Mouse (Mus musculus) limb, embryonic 12.5 days (tissue): ENCODE measurements around the gene Ly6g6e. TPM values are rescaled to one million over a fixed set of nuclear protein-coding genes. Genes with fewer than 3 reads are reported as not detected.
A peak's percentile ranks its signal among the peaks of the same experiment; 100 is the strongest.

ENCODE experiments used
- ATAC-seq: fragments of 200-750 bp; cut with Nextera tagmentation; 2 replicates; pipeline ENCODE4 v1.8.0; 2017; ENCODE audit warnings: low read depth, moderate TSS enrichment; ENCODE audit not compliant: insufficient number of reproducible peaks, insufficient read depth, low FRiP score, low TSS enrichment
- H3K27ac ChIP-seq: fragments of 300-500 bp; sonication (generic); 2 replicates; pipeline ENCODE4 v1.5.1; 2016; ENCODE audit warnings: mild to moderate bottlenecking, moderate library complexity
- H3K27me3 ChIP-seq: fragments of 300-500 bp; sonication (generic); 2 replicates; pipeline ENCODE4 v1.6.1; 2016; ENCODE audit warnings: mild to moderate bottlenecking, moderate library complexity
- H3K36me3 ChIP-seq: fragments of 300-500 bp; sonication (generic); 2 replicates; pipeline ENCODE4 v1.6.1; 2016; ENCODE audit warnings: mild to moderate bottlenecking, moderate library complexity
- H3K4me1 ChIP-seq: fragments of 300-500 bp; sonication (generic); replicated peaks from 2 replicates; pipeline ENCODE4 v1.6.1; 2016
- H3K4me2 ChIP-seq: fragments of 300-500 bp; sonication (generic); 2 replicates; pipeline ENCODE4 v1.6.1; 2016; ENCODE audit warnings: mild to moderate bottlenecking, moderate library complexity
- H3K4me3 ChIP-seq: fragments of 300-500 bp; sonication (generic); replicated peaks from 2 replicates; pipeline ENCODE4 v1.5.1; 2016; ENCODE audit warnings: mild to moderate bottlenecking
- H3K9ac ChIP-seq: fragments of 300-500 bp; sonication (generic); replicated peaks from 2 replicates; pipeline ENCODE4 v1.6.1; 2016; ENCODE audit warnings: mild to moderate bottlenecking, moderate library complexity
- H3K9me3 ChIP-seq: fragments of 300-500 bp; sonication (generic); 2 replicates; pipeline ENCODE4 v1.6.1; 2016; ENCODE audit warnings: mild to moderate bottlenecking, moderate library complexity
- WGBS: fragments of 180-500 bp; shearing (Covaris S2); methylation state at CpG from one replicate; pipeline ENCODE4 v1.1.7; 2016; 5-methylcytosine and 5-hydroxymethylcytosine counted together
- polyA plus RNA-seq: library from polyadenylated mRNA; unstranded; fragments of >200 nt; fragmentation: Nextera tagmentation; extraction: Ambion mirVana; gene quantifications from 2 replicates; pipeline ENCODE4 v1.2.1, GENCODE M21; 2016

Gene Ly6g6e
- polyA plus RNA-seq, 1 experiment from 2014 or later = 2.5 TPM

GRCm38 (mm10) chr17:35064378-35064877, 12.3 kb upstream of the Ly6g6e start:
- 29% methylated on average over 10 of the region's 10 CpGs for WGBS
- no peak for ATAC-seq
- Histone ChIP-seq H3K4me3 (peak overlapping the region; percentile 38), H3K9me3 (no peaks in the 10 kb centered on the region), H3K27ac (no peak overlapping the region; the same call in 1 of the 2 replicates), H3K4me2 (peak overlapping the region; percentile 66), H3K36me3 (peaks cover 36% of the 10 kb centered on the region), H3K4me1 (peaks cover 32% of the 10 kb centered on the region), H3K9ac (no peak overlapping the region), H3K27me3 (peaks cover 64% of the 10 kb centered on the region)

DNA sequence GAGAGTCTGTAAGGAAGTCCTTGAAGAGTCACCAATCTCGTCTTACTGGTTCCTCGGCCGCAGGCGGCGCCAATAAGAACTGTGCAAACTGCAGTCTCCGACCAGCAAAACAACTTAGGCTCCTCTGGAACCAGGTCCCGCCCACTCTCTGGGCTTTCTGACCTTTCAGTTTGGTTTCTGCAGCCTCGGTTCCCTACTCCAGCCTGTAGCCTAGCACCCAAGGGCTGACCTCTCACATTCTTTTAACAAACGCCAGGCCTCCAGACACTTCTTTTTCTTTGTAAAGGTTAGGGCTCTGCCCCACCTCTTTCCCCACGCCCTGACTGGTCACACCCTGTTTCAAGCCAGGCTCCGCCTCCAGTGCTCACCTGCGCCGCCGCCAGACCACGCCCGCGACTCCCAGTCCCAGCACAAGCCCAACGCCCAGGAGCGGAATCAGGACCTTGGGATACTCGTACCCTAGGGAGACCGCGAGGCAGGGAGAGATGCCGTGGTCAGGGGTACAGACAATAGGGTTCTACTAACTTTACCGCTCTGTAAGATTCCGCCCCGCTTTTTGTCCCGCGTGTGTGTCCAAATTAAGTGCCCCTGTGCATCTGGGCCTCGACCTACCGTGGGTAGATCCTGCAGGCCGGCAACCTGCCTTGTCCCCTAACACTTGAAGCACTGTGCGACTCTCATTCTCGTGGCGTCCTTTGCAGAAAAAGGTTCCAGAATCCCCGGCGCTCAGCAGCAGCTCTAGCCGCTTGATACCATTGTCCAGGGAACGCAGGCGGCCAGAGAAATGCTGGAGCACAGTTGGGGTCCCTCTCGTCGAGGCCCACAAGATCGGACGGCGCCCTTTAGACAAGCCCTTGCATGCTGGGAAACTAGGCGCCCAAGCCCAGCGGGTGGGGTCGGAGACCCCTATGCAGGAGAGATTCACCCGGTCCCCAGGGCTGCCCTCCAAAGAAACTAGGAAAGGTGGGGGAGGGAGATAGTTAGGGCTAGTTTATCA, 11.5 kb upstream of the Ly6g6e start, which contains the start of gene Ly6g6c:
Gene Ly6g6c (plus strand): TSS at position 438 of the 997 bp plus-strand sequence.
- Histone ChIP-seq H3K27me3 (peaks cover 64% of the 10 kb centered on the region), H3K9me3 (no peaks in the 10 kb centered on the region), H3K27ac (peak within 1 kb of the TSS; percentile 47), H3K9ac (peak within 1 kb of the TSS; percentile 47), H3K4me1 (peaks cover 28% of the 10 kb centered on the region), H3K4me3 (peak within 1 kb of the TSS; percentile 38), H3K4me2 (peak within 1 kb of the TSS; percentile 66), H3K36me3 (peaks cover 34% of the 10 kb centered on the region)
- WGBS = 2% methylated on average over 48 of the region's 48 CpGs
- ATAC-seq = peak; percentile 21; the same call in 1 of the 2 replicates

DNA sequence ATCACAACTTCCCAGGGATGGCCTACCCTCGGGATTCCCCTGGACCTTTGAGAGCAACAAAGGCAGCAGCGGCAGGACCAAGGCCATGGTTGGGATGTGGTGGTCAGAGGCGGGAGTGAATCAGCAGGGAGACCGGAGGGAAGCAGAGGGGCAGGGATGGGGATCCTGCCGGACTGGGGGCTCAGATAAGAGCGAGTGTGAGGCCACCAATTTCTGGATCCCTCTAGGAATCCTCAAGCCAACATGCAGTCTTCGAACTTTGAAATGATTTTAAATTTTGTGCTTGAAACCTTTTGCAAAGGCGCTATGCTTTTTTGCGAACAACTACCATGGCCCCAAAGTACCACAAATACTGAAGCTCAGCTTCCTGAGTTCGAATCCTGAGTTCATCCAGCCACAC, 10.6 kb upstream of the Ly6g6e start, which contains the start of gene Mpig6b:
Gene Mpig6b (minus strand): TSS at position 101 of the 400 bp plus-strand sequence.
- H3K9me3 ChIP-seq = no peaks in the 10 kb centered on the region
- H3K4me2 ChIP-seq = peak within 1 kb of the TSS; percentile 66
- H3K4me3 ChIP-seq = peak within 1 kb of the TSS; percentile 38
- peak within 1 kb of the TSS; percentile 47; the same call in 1 of the 2 replicates for H3K27ac ChIP-seq
- no peak for ATAC-seq
- peak within 1 kb of the TSS; percentile 47 for H3K9ac ChIP-seq
- H3K27me3 ChIP-seq = peaks cover 64% of the 10 kb centered on the region
- 44% methylated on average over 10 of the region's 10 CpGs for WGBS
- peaks cover 26% of the 10 kb centered on the region for H3K36me3 ChIP-seq
- H3K4me1 ChIP-seq = peaks cover 19% of the 10 kb centered on the region

DNA sequence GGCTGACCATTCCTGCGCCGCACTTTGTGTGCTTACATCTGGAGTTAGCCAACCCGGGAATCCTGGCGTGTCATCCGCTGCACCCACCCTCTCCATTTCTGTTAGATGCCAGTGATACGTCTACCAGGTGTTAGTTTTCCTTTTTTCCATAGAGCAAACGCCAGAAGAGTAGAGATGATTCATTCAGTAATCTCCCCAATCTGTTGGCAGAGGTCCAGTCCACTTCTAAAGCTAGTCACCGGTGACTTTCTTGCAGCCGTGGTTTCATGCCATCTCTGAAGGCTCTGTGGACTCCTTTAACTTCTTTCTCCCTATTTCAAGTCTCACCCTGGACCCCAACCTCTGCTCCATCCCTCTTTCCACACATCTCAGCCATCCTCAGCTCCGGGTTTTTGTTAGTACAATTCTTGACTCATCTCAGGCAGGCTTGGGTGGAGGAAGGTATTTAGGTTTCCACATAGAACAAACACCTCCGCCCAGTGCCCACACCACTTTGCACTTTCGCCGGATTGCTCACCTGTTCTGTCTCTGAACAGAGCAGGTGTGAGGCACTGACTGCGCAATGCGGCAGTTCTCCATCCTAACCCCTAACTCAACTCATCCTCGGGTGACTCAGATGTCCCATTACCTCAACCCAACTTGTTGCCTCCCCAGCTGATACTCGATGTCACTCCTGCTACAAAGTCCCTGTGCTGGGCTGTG, 8.3 kb upstream of the Ly6g6e start:
- H3K9me3 ChIP-seq = no peaks in the 10 kb centered on the region
- no peak for ATAC-seq
- H3K9ac ChIP-seq = no peak overlapping the region
- peaks cover 4% of the 10 kb centered on the region; the same call in 1 of the 2 replicates for H3K36me3 ChIP-seq
- H3K4me2 ChIP-seq = no peak overlapping the region
- H3K4me3 ChIP-seq = no peak overlapping the region
- H3K4me1 ChIP-seq = peaks cover 15% of the 10 kb centered on the region
- WGBS = 84% methylated on average over 17 of the region's 17 CpGs
- peaks cover 60% of the 10 kb centered on the region for H3K27me3 ChIP-seq
- H3K27ac ChIP-seq = no peak overlapping the region

- H3K4me2 ChIP-seq = no peak overlapping the region
- peaks cover 9% of the 10 kb centered on the region for H3K4me1 ChIP-seq
- H3K27ac ChIP-seq = no peak overlapping the region
- 58% methylated on average over 6 of the region's 6 CpGs for WGBS
- peaks cover 37% of the 10 kb centered on the region for H3K27me3 ChIP-seq
- ATAC-seq = no peak
- H3K9ac ChIP-seq = no peak overlapping the region
- no peaks in the 10 kb centered on the region for H3K9me3 ChIP-seq
- H3K36me3 ChIP-seq = no peaks in the 10 kb centered on the region
- no peak overlapping the region for H3K4me3 ChIP-seq
Observed at GRCm38 (mm10) chr17:35070556-35071229, 6.0 kb upstream of the Ly6g6e start.

DNA sequence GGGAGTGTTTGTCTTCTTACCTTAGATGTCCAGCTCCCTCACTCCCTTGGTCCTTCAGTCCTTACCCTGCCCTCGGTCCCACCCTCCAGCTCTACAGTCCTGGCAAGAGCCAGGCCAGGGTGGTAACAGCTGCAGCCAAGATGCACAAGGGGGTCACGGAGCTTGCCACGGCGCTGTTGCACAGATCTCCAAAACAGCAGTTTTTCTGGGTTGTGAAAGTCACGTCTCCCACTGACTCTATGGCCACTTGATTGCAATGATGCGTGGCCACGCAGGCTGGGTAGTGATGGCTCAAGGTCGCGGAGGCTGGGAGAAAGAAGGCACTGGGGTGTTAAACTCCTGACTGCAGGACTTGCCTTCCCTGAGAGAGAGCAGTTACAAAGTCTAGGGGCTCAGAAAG, 5.2 kb upstream of the Ly6g6e start:
- no peaks in the 10 kb centered on the region for H3K9me3 ChIP-seq
- 76% methylated on average over 9 of the region's 9 CpGs for WGBS
- no peak overlapping the region for H3K4me2 ChIP-seq
- H3K4me1 ChIP-seq = peaks cover 10% of the 10 kb centered on the region
- no peaks in the 10 kb centered on the region for H3K36me3 ChIP-seq
- H3K27me3 ChIP-seq = peaks cover 30% of the 10 kb centered on the region
- H3K4me3 ChIP-seq = no peak overlapping the region
- H3K9ac ChIP-seq = no peak overlapping the region
- ATAC-seq = no peak
- H3K27ac ChIP-seq = no peak overlapping the region

- 36% methylated on average over 17 of the region's 17 CpGs for whole genome bisulfite sequencing
- no peak overlapping the region for H3K27ac ChIP-seq
- H3K4me2 ChIP-seq = 0 out of 2 replicates have a peak overlapping the region, but pooled peaks have one; percentile 10
- no peaks in the 10 kb centered on the region for H3K36me3 ChIP-seq
- peaks cover 28% of the 10 kb centered on the region for H3K4me1 ChIP-seq
- no peaks in the 10 kb centered on the region for H3K9me3 ChIP-seq
- H3K9ac ChIP-seq = 0 out of 2 replicates have a peak overlapping the region, but pooled peaks have one; percentile 23
- peaks cover 20% of the 10 kb centered on the region for H3K27me3 ChIP-seq
- H3K4me3 ChIP-seq = no peak overlapping the region
- ATAC-seq = no peak
Observed at GRCm38 (mm10) chr17:35074097-35074496, 2.6 kb upstream of the Ly6g6e start.

DNA sequence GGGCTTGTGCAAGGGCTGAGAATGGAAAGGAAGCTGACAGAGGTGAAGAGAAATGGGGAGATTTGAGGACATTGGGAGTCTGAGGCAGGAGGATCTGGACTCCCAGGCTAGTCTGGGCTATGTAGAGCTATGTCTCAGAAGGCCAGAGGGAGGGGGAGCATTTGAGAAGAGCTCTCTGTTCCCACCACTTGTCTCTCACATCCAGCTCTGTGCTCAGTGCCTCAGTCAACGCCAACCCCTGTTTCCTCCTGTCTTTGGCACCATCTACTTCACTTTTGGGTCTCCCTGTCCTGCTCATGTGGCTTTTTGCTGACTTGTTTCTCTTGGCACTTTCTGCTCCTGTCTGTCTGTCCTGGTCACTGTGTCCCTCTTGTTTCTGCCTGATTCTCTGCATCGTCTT, 583 bp downstream of the Ly6g6e start:
- Histone ChIP-seq H3K9ac (peak overlapping the region; percentile 27; the same call in 1 of the 2 replicates), H3K4me1 (peaks cover 28% of the 10 kb centered on the region), H3K36me3 (no peaks in the 10 kb centered on the region), H3K4me2 (peak overlapping the region; percentile 40), H3K9me3 (no peaks in the 10 kb centered on the region), H3K4me3 (peak overlapping the region; percentile 9; the same call in 1 of the 2 replicates), H3K27me3 (peaks cover 22% of the 10 kb centered on the region), H3K27ac (0 out of 2 replicates have a peak overlapping the region, but pooled peaks have one; percentile 4)
- 37% methylated on average over 2 of the region's 2 CpGs for WGBS
- no peak for ATAC-seq

- 9% methylated on average over 14 of the region's 14 CpGs for WGBS
- Histone ChIP-seq H3K9me3 (no peaks in the 10 kb centered on the region), H3K4me2 (peak within 1 kb of the TSS; percentile 40), H3K4me3 (peak within 1 kb of the TSS; percentile 9), H3K36me3 (no peaks in the 10 kb centered on the region), H3K27me3 (peaks cover 22% of the 10 kb centered on the region), H3K27ac (0 out of 2 replicates have a peak within 1 kb of the TSS, but pooled peaks have one; percentile 4), H3K9ac (peak within 1 kb of the TSS; percentile 27; the same call in 1 of the 2 replicates), H3K4me1 (peaks cover 28% of the 10 kb centered on the region)
- ATAC-seq = 0 out of 2 replicates have a peak, but pooled peaks have one; percentile 29
Observed at GRCm38 (mm10) chr17:35077786-35078233, 1.1 kb downstream of the Ly6g6e start, which contains the start of gene Ly6g6d. Gene Ly6g6d, minus strand, starts transcription at chr17:35078065.

DNA sequence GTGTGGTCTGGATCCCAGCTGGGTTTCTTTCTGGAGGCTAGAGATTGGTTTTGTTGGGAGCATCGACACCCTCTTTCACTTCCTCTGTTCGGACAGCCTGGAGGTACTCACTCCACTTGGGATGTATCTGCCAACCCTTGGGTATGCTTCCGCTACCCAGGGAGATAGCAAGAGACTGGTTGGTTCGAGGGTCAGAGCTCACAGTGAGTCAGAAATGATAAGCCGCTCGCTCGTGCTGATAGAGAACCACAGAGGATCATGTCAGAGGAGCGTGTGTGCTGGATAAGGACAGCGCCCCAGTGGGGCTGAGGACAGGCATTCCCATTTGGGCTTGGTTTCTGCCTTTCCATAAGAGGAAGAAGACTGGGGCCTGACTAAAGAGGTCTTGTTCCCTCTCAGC, 3.1 kb downstream of the Ly6g6e start:
- 72% methylated on average over 9 of the region's 9 CpGs for WGBS

More for the DNA sequence above, 3.1 kb downstream of the Ly6g6e start:
- Histone ChIP-seq H3K36me3 (no peaks in the 10 kb centered on the region), H3K27me3 (peaks cover 22% of the 10 kb centered on the region), H3K4me3 (no peak overlapping the region), H3K9ac (no peak overlapping the region), H3K27ac (no peak overlapping the region), H3K4me2 (no peak overlapping the region), H3K4me1 (peaks cover 21% of the 10 kb centered on the region), H3K9me3 (no peaks in the 10 kb centered on the region)
- ATAC-seq = no peak
